In genomic region chr7:74200661-74201060, GRCm38 (mm10) we compare ENCODE assay signal across 9 mouse cellular contexts.
DNase-seq lines count a peak whose midpoint lies in the region; ATAC-seq and TF ChIP-seq lines count a peak whose summit lies in the region.
"Had no signal": no experiment of that assay in that cellular context is flagged by ENCODE, and none has a peak within 500 bp of the region (broad histone marks: within the 10 kb centered on the region; RNA-seq: fewer than 3 reads in every experiment).

No protein-coding gene starts in this region.

- 37% methylated on average over 4 of the region's 4 CpGs for WGBS in heart, embryonic 11.5 days (ENCODE audit: insufficient replicate concordance)
- 29% methylated on average over 4 of the region's 4 CpGs for WGBS in lung, adult 2 months

- DNase-seq in heart, adult 11 months: peak; percentile 71
- no peak for DNase-seq in lung, adult 2 months
- DNase-seq in lung, adult 18-20 months: no peak
- peak; percentile 36 for DNase-seq in brain, adult 2 months (ENCODE audit: low read depth, low spot score)
- DNase-seq in lung, postnatal 4 days: peak; percentile 19 to 27
- no peak for DNase-seq in frontal cortex, postnatal 36 days (ENCODE audit: low spot score in 2 of 2)
- DNase-seq in T-cell, adult 2 months (ENCODE audit: low spot score): no peak

- no peaks in the 10 kb centered on the region for H3K4me1 ChIP-seq in heart, embryonic 11.5 days (ENCODE audit: control insufficient read depth, insufficient read depth, low read length)
- H3K4me1 ChIP-seq in lung, adult 2 months (ENCODE audit: control insufficient read depth, insufficient read depth, low read length): no peaks in the 10 kb centered on the region
- H3K4me1 ChIP-seq: midbrain, embryonic 12.5 days had no signal

- H3K9ac ChIP-seq in heart, embryonic 11.5 days (ENCODE audit: low read depth, low read length): no peak overlapping the region
- H3K9ac ChIP-seq: midbrain, embryonic 12.5 days had no signal

- H3K36me3 ChIP-seq in heart, embryonic 11.5 days (ENCODE audit: control insufficient read depth, insufficient read depth, low read length): no peaks in the 10 kb centered on the region
- H3K36me3 ChIP-seq: midbrain, embryonic 12.5 days had no signal

- no peak overlapping the region for H3K4me2 ChIP-seq in heart, embryonic 11.5 days
- H3K4me2 ChIP-seq: midbrain, embryonic 12.5 days had no signal

- peak; percentile 20; the same call in 1 of the 2 replicates for TF ChIP-seq CTCF in lung, adult 2 months (IDR thresholded peaks at IDR 0.05; ENCODE audit: insufficient read depth, low read length)

- H3K27ac ChIP-seq in heart, embryonic 11.5 days (ENCODE audit: low read depth, low read length): no peak overlapping the region
- H3K27ac ChIP-seq: midbrain, embryonic 12.5 days had no signal

- no peaks in the 10 kb centered on the region for H3K27me3 ChIP-seq in heart, embryonic 11.5 days (ENCODE audit: control insufficient read depth, insufficient read depth, low read length)
- H3K27me3 ChIP-seq: midbrain, embryonic 12.5 days had no signal

- ATAC-seq in heart, embryonic 11.5 days (replicated peaks; ENCODE audit: insufficient number of reproducible peaks, low FRiP score, low TSS enrichment): no peak

- no peak for TF ChIP-seq POLR2A in lung, adult 2 months (IDR thresholded peaks at IDR 0.05; ENCODE audit: borderline replicate concordance, extremely low read depth, low read depth, low read length)

- no peaks in the 10 kb centered on the region for H3K9me3 ChIP-seq in heart, embryonic 11.5 days (replicated peaks; ENCODE audit: control insufficient read depth, low read length)
- H3K9me3 ChIP-seq: midbrain, embryonic 12.5 days had no signal

- no peak overlapping the region for H3K4me3 ChIP-seq in heart, embryonic 11.5 days (ENCODE audit: low read depth, low read length)
- H3K4me3 ChIP-seq in lung, adult 2 months (replicated peaks; ENCODE audit: extremely low read depth, low read depth, low read length): no peak overlapping the region
- H3K4me3 ChIP-seq: midbrain, embryonic 12.5 days had no signal

Comparison
In these comparisons a context has a peak if more than half of its experiments do, and no peak if none do; other contexts are left out.
1. DNase-seq: peak in heart, adult 11 months (single experiment), brain, adult 2 months (single experiment) and lung, postnatal 4 days (2 of 2); none in lung, adult 2 months (single experiment), lung, adult 18-20 months (0 of 2), frontal cortex, postnatal 36 days (0 of 2) and T-cell, adult 2 months (single experiment).